Mouse (Mus musculus) embryo, embryonic 9.5 days (tissue): ENCODE results near the gene 1110008P14Rik.

Source experiments
- DNase-seq: peaks from one replicate; pipeline ENCODE4 v3.0.0-alpha.2; 2017; ENCODE audit errors: extremely low spot score

The 1110008P14Rik gene

GRCm38 (mm10) chr2:32342539-32343350 is 39.0 kb downstream of the 1110008P14Rik start:
- no peak for DNase-seq

DNA sequence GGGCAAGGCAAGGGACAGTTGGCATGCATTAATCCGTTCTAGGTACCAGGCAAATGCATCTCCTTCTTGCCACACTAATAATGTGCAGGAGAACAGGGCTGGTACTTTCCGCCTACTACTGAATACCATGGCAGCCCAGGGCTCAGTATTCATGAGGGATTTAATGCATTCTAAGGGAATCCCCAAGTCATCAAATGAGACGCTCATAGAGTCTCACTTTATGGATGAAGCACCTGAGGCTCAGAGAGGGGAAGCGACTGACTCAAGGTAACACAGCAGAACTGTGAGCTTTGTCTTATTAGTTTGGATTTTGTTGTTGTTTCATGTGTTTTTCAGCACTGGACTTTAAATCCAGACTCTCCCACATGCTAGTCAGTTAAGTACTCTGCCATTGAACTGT is 39.7 kb downstream of the 1110008P14Rik start:
- no peak for DNase-seq

DNA sequence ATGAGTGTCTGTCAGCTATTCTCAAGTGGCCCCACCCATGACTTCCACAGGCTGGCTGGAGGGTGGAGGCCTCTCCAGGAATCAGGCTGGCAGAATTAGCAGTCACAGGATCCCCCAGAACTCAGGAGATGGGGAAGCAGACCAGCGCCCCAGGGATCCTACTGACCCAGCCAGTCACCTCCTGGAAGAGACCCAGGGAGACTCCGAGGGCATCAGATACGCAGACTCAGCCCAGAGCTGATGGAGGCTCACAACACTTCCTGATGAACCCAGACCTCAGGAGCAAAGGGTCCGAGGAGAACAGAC is 40.2 kb downstream of the 1110008P14Rik start:
- no peak for DNase-seq

GRCm38 (mm10) chr2:32340836-32341633 is 40.7 kb downstream of the 1110008P14Rik start:
- no peak for DNase-seq

- no peak for DNase-seq
Measured at GRCm38 (mm10) chr2:32339912-32340642, 41.7 kb downstream of the 1110008P14Rik start.

- no peak for DNase-seq
Measured at GRCm38 (mm10) chr2:32335888-32336287, 45.9 kb downstream of the 1110008P14Rik start.

DNA sequence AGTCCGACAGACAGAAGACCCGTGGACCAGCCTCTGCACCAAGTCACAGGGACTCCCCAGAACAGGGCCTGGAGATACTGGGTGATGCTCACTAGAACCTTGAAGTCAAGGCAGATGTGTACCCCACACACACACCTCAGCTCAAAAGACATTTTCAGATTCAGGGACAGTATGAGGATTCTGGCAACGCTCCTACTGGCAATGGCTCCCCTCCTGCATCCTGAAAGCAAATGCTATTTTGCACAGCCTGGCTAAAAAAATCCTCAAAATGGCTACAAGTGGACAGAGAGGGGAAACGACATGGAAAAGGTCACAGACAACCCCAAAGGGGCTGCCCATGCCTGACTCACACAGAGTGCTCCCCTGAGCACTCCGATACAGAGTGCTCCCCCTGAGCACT is 49.6 kb downstream of the 1110008P14Rik start:
- DNase-seq = no peak

- DNase-seq = no peak
Measured at GRCm38 (mm10) chr2:32329531-32329930, 52.2 kb downstream of the 1110008P14Rik start.

DNA sequence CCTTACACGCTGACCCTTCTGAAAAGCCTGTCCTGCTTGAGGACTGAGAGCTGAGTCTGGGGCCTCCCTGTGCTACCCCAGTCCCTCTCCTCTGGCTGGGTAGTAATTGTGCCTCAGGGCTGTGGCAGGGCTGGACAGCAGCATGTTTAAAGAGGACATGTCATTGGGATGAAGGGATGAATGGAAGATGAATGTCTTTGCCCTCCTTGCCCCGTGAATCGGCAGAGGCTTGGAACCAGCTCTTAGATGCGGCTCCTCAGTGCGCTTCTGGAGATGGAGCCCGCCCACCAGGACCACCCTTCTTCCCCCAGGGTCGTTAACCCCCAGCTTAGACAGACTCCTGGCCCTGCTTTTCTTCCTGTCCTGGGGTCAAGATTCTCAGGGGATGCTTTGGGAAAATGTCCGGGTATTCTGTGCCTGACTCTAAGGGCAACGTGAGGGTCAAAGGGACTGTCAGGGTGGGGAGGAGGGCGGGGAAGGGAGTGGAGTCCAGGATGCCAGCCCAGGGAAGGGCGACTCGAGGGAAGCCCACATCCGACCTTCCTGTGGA is 52.8 kb downstream of the 1110008P14Rik start:
- DNase-seq = peak; percentile 49

GRCm38 (mm10) chr2:32327200-32327599 is 54.5 kb downstream of the 1110008P14Rik start:
- no peak for DNase-seq
